ENCODE assay signal across 22 mouse cellular contexts in genomic region chr9:107271177-107271938, GRCm38 (mm10). TPM values are rescaled to one million over a fixed set of nuclear protein-coding genes. Genes with fewer than 3 reads are reported as not detected.
DNase-seq lines count a peak whose midpoint lies in the region; ATAC-seq lines count a peak whose summit lies in the region.
"Had no signal": no experiment of that assay in that cellular context is flagged by ENCODE, and none has a peak within 500 bp of the region (broad histone marks: within the 10 kb centered on the region; RNA-seq: fewer than 3 reads in every experiment).

No protein-coding gene starts in this region.

- peaks cover 3% of the 10 kb centered on the region; the same call in 1 of the 2 replicates for H3K4me1 ChIP-seq in embryonic facial prominence, embryonic 15.5 days
- H3K4me1 ChIP-seq in embryonic facial prominence, embryonic 10.5 days: no peaks in the 10 kb centered on the region
- H3K4me1 ChIP-seq in midbrain, embryonic 16.5 days (ENCODE audit: control insufficient read depth, insufficient read depth, low read length): no peaks in the 10 kb centered on the region
- H3K4me1 ChIP-seq in intestine, embryonic 15.5 days (replicated peaks): no peaks in the 10 kb centered on the region
- H3K4me1 ChIP-seq: embryonic facial prominence, embryonic 13.5 days; forebrain, embryonic 10.5 days; forebrain, embryonic 13.5 days; hindbrain, embryonic 12.5 days had no signal

- WGBS in embryonic facial prominence, embryonic 15.5 days: 59% methylated on average over 7 of the region's 7 CpGs
- WGBS in embryonic facial prominence, embryonic 10.5 days: 75% methylated on average over 7 of the region's 7 CpGs
- WGBS in midbrain, embryonic 16.5 days: 73% methylated on average over 7 of the region's 7 CpGs
- WGBS in intestine, embryonic 15.5 days: 75% methylated on average over 7 of the region's 7 CpGs

- no peak for DNase-seq in embryonic facial prominence, embryonic 10.5 days (ENCODE audit: low spot score)
- DNase-seq in brain, adult 2 months (ENCODE audit: low read depth, low spot score): peak; percentile 51
- no peak for DNase-seq in right cerebral cortex, adult 18-20 months
- DNase-seq: adrenal gland, postnatal 14 days; cerebellum, adult 11-12 months; cerebellum, adult 8-10 months; cerebellum, postnatal 14 days; gastrocnemius, postnatal 10 days; gastrocnemius, postnatal 36 days had no signal

- no peak for ATAC-seq in embryonic facial prominence, embryonic 15.5 days (ENCODE audit: insufficient number of reproducible peaks, low FRiP score, low TSS enrichment, low read depth)
- ATAC-seq in megakaryocyte progenitor cell, adult 5-6 weeks (replicated peaks; ENCODE audit: poor library complexity): peak; percentile 18; the same call in 1 of the 2 replicates
- no peak for ATAC-seq in midbrain, embryonic 16.5 days
- ATAC-seq in intestine, embryonic 15.5 days: no peak
- ATAC-seq: CD4-positive, CD25-positive, alpha-beta regulatory T cell, adult 4 months; forebrain, embryonic 13.5 days; forebrain, embryonic 16.5 days; Patski had no signal

- no peaks in the 10 kb centered on the region for H3K36me3 ChIP-seq in embryonic facial prominence, embryonic 15.5 days
- H3K36me3 ChIP-seq in embryonic facial prominence, embryonic 10.5 days (replicated peaks): no peaks in the 10 kb centered on the region
- H3K36me3 ChIP-seq in midbrain, embryonic 16.5 days (ENCODE audit: control insufficient read depth, insufficient read depth, low read length): no peaks in the 10 kb centered on the region
- no peaks in the 10 kb centered on the region for H3K36me3 ChIP-seq in intestine, embryonic 15.5 days
- H3K36me3 ChIP-seq: embryonic facial prominence, embryonic 13.5 days; forebrain, embryonic 10.5 days; hindbrain, embryonic 12.5 days; hindbrain, embryonic 15.5 days had no signal

- H3K27ac ChIP-seq in embryonic facial prominence, embryonic 15.5 days (replicated peaks): 0 out of 2 replicates have a peak overlapping the region, but pooled peaks have one; percentile 19
- H3K27ac ChIP-seq in embryonic facial prominence, embryonic 10.5 days (replicated peaks): no peak overlapping the region
- no peak overlapping the region for H3K27ac ChIP-seq in midbrain, embryonic 16.5 days (ENCODE audit: low read length)
- H3K27ac ChIP-seq in intestine, embryonic 15.5 days: no peak overlapping the region
- H3K27ac ChIP-seq: embryonic facial prominence, embryonic 13.5 days; forebrain, embryonic 10.5 days; forebrain, embryonic 13.5 days; hindbrain, embryonic 12.5 days; hindbrain, embryonic 15.5 days had no signal

- no peaks in the 10 kb centered on the region for H3K9me3 ChIP-seq in embryonic facial prominence, embryonic 15.5 days (replicated peaks)
- no peaks in the 10 kb centered on the region for H3K9me3 ChIP-seq in embryonic facial prominence, embryonic 10.5 days
- no peaks in the 10 kb centered on the region for H3K9me3 ChIP-seq in midbrain, embryonic 16.5 days (replicated peaks; ENCODE audit: control insufficient read depth, low read length, poor library complexity, severe bottlenecking)
- no peaks in the 10 kb centered on the region for H3K9me3 ChIP-seq in intestine, embryonic 15.5 days
- H3K9me3 ChIP-seq: embryonic facial prominence, embryonic 13.5 days; forebrain, embryonic 10.5 days; forebrain, embryonic 13.5 days; hindbrain, embryonic 12.5 days; hindbrain, embryonic 15.5 days had no signal

- no peak overlapping the region for H3K9ac ChIP-seq in embryonic facial prominence, embryonic 15.5 days
- H3K9ac ChIP-seq in midbrain, embryonic 16.5 days (ENCODE audit: low read depth, low read length): no peak overlapping the region
- H3K9ac ChIP-seq in intestine, embryonic 15.5 days: no peak overlapping the region
- H3K9ac ChIP-seq: embryonic facial prominence, embryonic 13.5 days; forebrain, embryonic 13.5 days; hindbrain, embryonic 12.5 days; hindbrain, embryonic 15.5 days had no signal

- no peaks in the 10 kb centered on the region for H3K27me3 ChIP-seq in embryonic facial prominence, embryonic 15.5 days
- H3K27me3 ChIP-seq in embryonic facial prominence, embryonic 10.5 days (replicated peaks; ENCODE audit: low read depth, poor library complexity, severe bottlenecking): 0 out of 2 replicates have a peak, but pooled peaks cover 3% of the 10 kb centered on the region
- H3K27me3 ChIP-seq in midbrain, embryonic 16.5 days (ENCODE audit: control insufficient read depth, insufficient read depth, low read depth, low read length): no peaks in the 10 kb centered on the region
- H3K27me3 ChIP-seq in intestine, embryonic 15.5 days (replicated peaks): no peaks in the 10 kb centered on the region
- H3K27me3 ChIP-seq: embryonic facial prominence, embryonic 13.5 days; forebrain, embryonic 13.5 days; hindbrain, embryonic 12.5 days; hindbrain, embryonic 15.5 days; Patski had no signal

- no peak overlapping the region for H3K4me2 ChIP-seq in embryonic facial prominence, embryonic 15.5 days (replicated peaks)
- no peak overlapping the region for H3K4me2 ChIP-seq in midbrain, embryonic 16.5 days (ENCODE audit: low read length)
- H3K4me2 ChIP-seq in intestine, embryonic 15.5 days (replicated peaks): no peak overlapping the region
- H3K4me2 ChIP-seq: embryonic facial prominence, embryonic 13.5 days; forebrain, embryonic 13.5 days; heart, embryonic 11.5 days; hindbrain, embryonic 12.5 days; hindbrain, embryonic 15.5 days had no signal

- no peak overlapping the region for H3K4me3 ChIP-seq in embryonic facial prominence, embryonic 15.5 days (replicated peaks)
- H3K4me3 ChIP-seq in embryonic facial prominence, embryonic 10.5 days: no peak overlapping the region
- no peak overlapping the region for H3K4me3 ChIP-seq in midbrain, embryonic 16.5 days (ENCODE audit: low read depth, low read length)
- no peak overlapping the region for H3K4me3 ChIP-seq in intestine, embryonic 15.5 days (replicated peaks)
- H3K4me3 ChIP-seq: embryonic facial prominence, embryonic 13.5 days; forebrain, embryonic 10.5 days; forebrain, embryonic 13.5 days; hindbrain, embryonic 12.5 days; hindbrain, embryonic 15.5 days had no signal

RNA-seq across cellular contexts. Expression of gene Mapkapk3, which starts 18.3 kb away (rescaled TPM):
- 22.2 and 24.0 TPM in 2 replicates for polyA plus RNA-seq in embryonic facial prominence, embryonic 15.5 days (2015; fragmentation: Nextera tagmentation; extraction: Ambion mirVana)
- 4.9 and 5.1 TPM in 2 replicates for polyA plus RNA-seq in embryonic facial prominence, embryonic 10.5 days (2016; fragmentation: Nextera tagmentation; extraction: Ambion mirVana)
- 100 and 115 TPM in 2 replicates for total RNA-seq in megakaryocyte progenitor cell, adult 5-6 weeks (2015)
- 175 and 186 TPM in 2 replicates for total RNA-seq in megakaryocyte progenitor cell, adult 5-6 weeks (2017)
- 1.5 and 1.9 TPM in 2 replicates for polyA plus RNA-seq in midbrain, embryonic 16.5 days (2015; fragmentation: Nextera tagmentation; extraction: Ambion mirVana)
- 34.8 and 35.4 TPM in 2 replicates for polyA plus RNA-seq in intestine, embryonic 15.5 days (2015; fragmentation: Nextera tagmentation; extraction: Ambion mirVana)

RNA-seq across cellular contexts. Expression of gene Cish, which starts 24.5 kb away (rescaled TPM):
- 14.4 and 18.9 TPM in 2 replicates for polyA plus RNA-seq in embryonic facial prominence, embryonic 15.5 days (2015; fragmentation: Nextera tagmentation; extraction: Ambion mirVana)
- polyA plus RNA-seq in embryonic facial prominence, embryonic 10.5 days (2016; fragmentation: Nextera tagmentation; extraction: Ambion mirVana): 6.7 and 7.2 TPM in 2 replicates
- total RNA-seq in megakaryocyte progenitor cell, adult 5-6 weeks (2015): 0.51 and 0.86 TPM in 2 replicates
- 0.21 and 0.34 TPM in 2 replicates for total RNA-seq in megakaryocyte progenitor cell, adult 5-6 weeks (2017)
- polyA plus RNA-seq in midbrain, embryonic 16.5 days (2015; fragmentation: Nextera tagmentation; extraction: Ambion mirVana): 8.6 and 9.4 TPM in 2 replicates
- polyA plus RNA-seq in intestine, embryonic 15.5 days (2015; fragmentation: Nextera tagmentation; extraction: Ambion mirVana): 16.2 and 16.8 TPM in 2 replicates

RNA-seq across cellular contexts. Expression of gene Dock3, which starts 39.6 kb away (rescaled TPM):
- polyA plus RNA-seq in embryonic facial prominence, embryonic 15.5 days (2015; fragmentation: Nextera tagmentation; extraction: Ambion mirVana): 0.56 and 0.83 TPM in 2 replicates
- polyA plus RNA-seq in embryonic facial prominence, embryonic 10.5 days (2016; fragmentation: Nextera tagmentation; extraction: Ambion mirVana): 1.3 and 1.7 TPM in 2 replicates
- total RNA-seq in megakaryocyte progenitor cell, adult 5-6 weeks (2015): 1.2 TPM in 1 of 2 replicates, not detected in the other
- not detected in 2 replicates for total RNA-seq in megakaryocyte progenitor cell, adult 5-6 weeks (2017)
- polyA plus RNA-seq in midbrain, embryonic 16.5 days (2015; fragmentation: Nextera tagmentation; extraction: Ambion mirVana): 16.3 and 21.5 TPM in 2 replicates
- polyA plus RNA-seq in intestine, embryonic 15.5 days (2015; fragmentation: Nextera tagmentation; extraction: Ambion mirVana): 0.54 and 0.64 TPM in 2 replicates
- total RNA-seq: gastrocnemius, postnatal 36 days had no signal
